Mouse (Mus musculus) brain, embryonic 14.5 days (tissue): ENCODE measurements at regions not wholly inside any gene's neighbourhood (a gene's known extent, or its start where the extent isn't known, plus 50 kb on each side); places are given as distances from the start of the nearest gene placed in this dataset.

Source experiments
- CTCF ChIP-seq: fragments of 200-500 bp; IDR thresholded peaks from 2 replicates; pipeline ENCODE4 v1.5.1; 2012; ENCODE audit warnings: inconsistent platforms, mild to moderate bottlenecking, moderate library complexity, borderline replicate concordance; ENCODE audit not compliant: insufficient read depth, insufficient read length; ENCODE audit errors: extremely low read depth
- POLR2A ChIP-seq: fragments of 200-500 bp; IDR thresholded peaks from 2 replicates; pipeline ENCODE4 v1.6.1; 2012; ENCODE audit warnings: mild to moderate bottlenecking, inconsistent platforms, borderline replicate concordance; ENCODE audit not compliant: poor library complexity, insufficient read depth, insufficient read length, severe bottlenecking; ENCODE audit errors: extremely low read depth

DNA sequence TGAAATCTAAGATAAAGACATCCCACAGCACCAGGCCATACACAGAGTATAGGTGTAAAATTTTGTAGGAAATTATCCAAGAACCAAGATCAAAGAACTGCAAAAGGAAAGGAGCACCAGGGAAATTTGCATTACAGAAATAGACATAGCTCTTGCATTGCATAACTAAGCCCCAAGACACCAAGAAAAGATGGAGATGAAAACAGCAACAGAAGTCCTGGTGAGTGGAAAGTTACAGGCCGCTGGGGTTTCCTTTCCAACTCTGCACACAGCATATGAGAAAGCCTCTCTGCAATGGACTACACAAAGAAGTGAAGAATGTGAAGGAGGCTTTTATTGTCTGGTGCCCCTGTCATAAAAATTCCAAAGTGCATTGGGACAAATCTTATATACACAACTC is 426.7 kb downstream of the Kcnj3 start:
- TF ChIP-seq POLR2A (no peak), CTCF (no peak)
